Mouse (Mus musculus) CH12.LX (cell line): Measurements from ENCODE around the gene Tnik.

Experiments
- CTCF ChIP-seq, 2 experiments: IDR thresholded peaks in 1 of 2; conservative IDR thresholded peaks in 1 of 2; 2 replicates each; pipeline ENCODE4 v1.5.1; 2011 to 2012; ENCODE audit warnings: low read depth in 2 of 2, low read length in 2 of 2, improper control_type of control experiment in 1 of 2, inconsistent platforms in 1 of 2, mild to moderate bottlenecking in 1 of 2, moderate library complexity in 1 of 2
- E2F4 ChIP-seq: IDR thresholded peaks from 2 replicates; pipeline ENCODE4 v1.6.1; 2011; ENCODE audit warnings: low read depth, low read length, improper control_type of control experiment; ENCODE audit not compliant: insufficient replicate concordance
- EP300 ChIP-seq: IDR thresholded peaks from 2 replicates; pipeline ENCODE4 v1.6.1; 2011; ENCODE audit warnings: low read length, improper control_type of control experiment
- MAZ ChIP-seq: IDR thresholded peaks from 2 replicates; pipeline ENCODE4 v1.6.1; 2012; ENCODE audit warnings: low read depth, mild to moderate bottlenecking, inconsistent platforms, low read length, improper control_type of control experiment, moderate library complexity
- MYC ChIP-seq: IDR thresholded peaks from 2 replicates; pipeline ENCODE4 v1.6.1; 2011; ENCODE audit warnings: low read depth, mild to moderate bottlenecking, improper control_type of control experiment, low read length
- PAX5 ChIP-seq: IDR thresholded peaks from 2 replicates; pipeline ENCODE4 v1.6.1; 2012; ENCODE audit warnings: low read length, inconsistent platforms, mixed read lengths
- POLR2A ChIP-seq: IDR thresholded peaks from 2 replicates; pipeline ENCODE4 v1.6.1; 2011; ENCODE audit warnings: low read depth, mild to moderate bottlenecking, improper control_type of control experiment, low read length
- SMC3 ChIP-seq: IDR thresholded peaks from 2 replicates; pipeline ENCODE4 v1.6.1; 2011; ENCODE audit warnings: low read depth, low read length, improper control_type of control experiment
- UBTF ChIP-seq: IDR thresholded peaks from 2 replicates; pipeline ENCODE4 v1.6.1; 2012; ENCODE audit warnings: low read depth, mild to moderate bottlenecking, inconsistent platforms, low read length, improper control_type of control experiment, moderate library complexity
- USF1 ChIP-seq: IDR thresholded peaks from 2 replicates; pipeline ENCODE4 v1.6.1; 2014; ENCODE audit warnings: low read depth, mild to moderate bottlenecking, inconsistent platforms, low read length, improper control_type of control experiment
- USF2 ChIP-seq: conservative IDR thresholded peaks from 2 replicates; pipeline ENCODE4 v1.6.1; 2011; ENCODE audit warnings: low read depth, low read length, improper control_type of control experiment
- ZC3H11A ChIP-seq: IDR thresholded peaks from 2 replicates; pipeline ENCODE4 v1.6.1; 2012; ENCODE audit warnings: low read depth, mild to moderate bottlenecking, inconsistent platforms, low read length, improper control_type of control experiment

- TF ChIP-seq CTCF (conservative IDR thresholded peaks at IDR 0.05 in 1 of 2, IDR thresholded peaks at IDR 0.05 in 1 of 2; ENCODE audit: low read depth in 2 of 2, low read length in 2 of 2) = no peak
- no peak for TF ChIP-seq MYC
- TF ChIP-seq POLR2A = no peak
- no peak for TF ChIP-seq EP300
- no peak for TF ChIP-seq ZC3H11A
- TF ChIP-seq UBTF = no peak
- no peak for TF ChIP-seq PAX5
- TF ChIP-seq USF2 = no peak
- no peak for TF ChIP-seq E2F4
- no peak for TF ChIP-seq SMC3
- no peak for TF ChIP-seq MAZ
- TF ChIP-seq USF1 = no peak
Measured at GRCm38 (mm10) chr3:28399593-28400216, 136.7 kb downstream of the Tnik start.
